Mouse (Mus musculus): Measurements from ENCODE around the gene Nkx6-2. TPM values are rescaled to one million over a fixed set of nuclear protein-coding genes. Genes with fewer than 3 reads are reported as not detected.

Nkx6-2 gene
- polyA plus RNA-seq, 2 experiments, result 0.08 to 0.14 TPM

- peaks cover 37% of the 10 kb centered on the region for H3K36me3 ChIP-seq (ENCODE audit: control insufficient read depth, insufficient read depth, low read length)
- WGBS, result 95% methylated on average over 2 of the region's 2 CpGs
- no peak overlapping the region for H3K9ac ChIP-seq (ENCODE audit: low read depth, low read length, severe bottlenecking)
- no peaks in the 10 kb centered on the region for H3K9me3 ChIP-seq (ENCODE audit: control insufficient read depth, low read length)
- no peak for TF ChIP-seq POLR2A (IDR thresholded peaks at IDR 0.05; ENCODE audit: borderline replicate concordance, extremely low read depth, insufficient read depth, insufficient read length)
- DNase-seq (ENCODE audit: low spot score) (no peak), ATAC-seq (ENCODE audit: low FRiP score, low read depth) (no peak)
- H3K4me3 ChIP-seq (replicated peaks; ENCODE audit: low read length), result no peak overlapping the region
- H3K27ac ChIP-seq (replicated peaks; ENCODE audit: low read depth, low read length), result no peak overlapping the region
- no peaks in the 10 kb centered on the region for H3K4me1 ChIP-seq (ENCODE audit: control insufficient read depth, insufficient read depth, low read length)
- H3K27me3 ChIP-seq (ENCODE audit: control insufficient read depth, insufficient read depth, low read length), result no peaks in the 10 kb centered on the region
- H3K4me2 ChIP-seq (replicated peaks; ENCODE audit: low read depth, low read length, severe bottlenecking), result no peak overlapping the region
Observed at GRCm38 (mm10) chr7:139536831-139537230, 45.8 kb downstream of the Nkx6-2 start.

GRCm38 (mm10) chr7:139536331-139536730 is 46.3 kb downstream of the Nkx6-2 start:
- DNase-seq (ENCODE audit: low spot score) (no peak), ATAC-seq (ENCODE audit: low FRiP score, low read depth) (no peak)
- Histone ChIP-seq H3K4me1 (ENCODE audit: control insufficient read depth, insufficient read depth, low read length) (no peaks in the 10 kb centered on the region), H3K9ac (ENCODE audit: low read depth, low read length, severe bottlenecking) (no peak overlapping the region), H3K27me3 (ENCODE audit: control insufficient read depth, insufficient read depth, low read length) (no peaks in the 10 kb centered on the region), H3K36me3 (ENCODE audit: control insufficient read depth, insufficient read depth, low read length) (peaks cover 37% of the 10 kb centered on the region), H3K4me3 (replicated peaks; ENCODE audit: low read length) (no peak overlapping the region), H3K9me3 (ENCODE audit: control insufficient read depth, low read length) (no peaks in the 10 kb centered on the region), H3K27ac (replicated peaks; ENCODE audit: low read depth, low read length) (no peak overlapping the region), H3K4me2 (replicated peaks; ENCODE audit: low read depth, low read length, severe bottlenecking) (no peak overlapping the region)
- 56% methylated on average over 5 of the region's 5 CpGs for WGBS
- no peak for TF ChIP-seq POLR2A (IDR thresholded peaks at IDR 0.05; ENCODE audit: borderline replicate concordance, extremely low read depth, insufficient read depth, insufficient read length)

GRCm38 (mm10) chr7:139531428-139531801 is 51.2 kb downstream of the Nkx6-2 start:
- H3K4me3 ChIP-seq (replicated peaks; ENCODE audit: low read length), result no peak overlapping the region
- TF ChIP-seq POLR2A (IDR thresholded peaks at IDR 0.05; ENCODE audit: borderline replicate concordance, extremely low read depth, insufficient read depth, insufficient read length), result no peak
- ATAC-seq (ENCODE audit: low FRiP score, low read depth) (no peak), DNase-seq (ENCODE audit: low spot score) (no peak)
- no peak overlapping the region for H3K9ac ChIP-seq (ENCODE audit: low read depth, low read length, severe bottlenecking)
- H3K36me3 ChIP-seq (ENCODE audit: control insufficient read depth, insufficient read depth, low read length), result peaks cover 40% of the 10 kb centered on the region
- no peaks in the 10 kb centered on the region for H3K4me1 ChIP-seq (ENCODE audit: control insufficient read depth, insufficient read depth, low read length)
- no peak overlapping the region for H3K27ac ChIP-seq (replicated peaks; ENCODE audit: low read depth, low read length)
- no peaks in the 10 kb centered on the region for H3K27me3 ChIP-seq (ENCODE audit: control insufficient read depth, insufficient read depth, low read length)
- 69% methylated on average over 4 of the region's 4 CpGs for WGBS
- no peak overlapping the region for H3K4me2 ChIP-seq (replicated peaks; ENCODE audit: low read depth, low read length, severe bottlenecking)
- H3K9me3 ChIP-seq (ENCODE audit: control insufficient read depth, low read length), result no peaks in the 10 kb centered on the region

GRCm38 (mm10) chr7:139530591-139531427 is 51.8 kb downstream of the Nkx6-2 start:
- no peak overlapping the region for H3K9ac ChIP-seq (ENCODE audit: low read depth, low read length, severe bottlenecking)
- peaks cover 43% of the 10 kb centered on the region for H3K36me3 ChIP-seq (ENCODE audit: control insufficient read depth, insufficient read depth, low read length)
- H3K9me3 ChIP-seq (ENCODE audit: control insufficient read depth, low read length), result no peaks in the 10 kb centered on the region
- H3K4me2 ChIP-seq (replicated peaks; ENCODE audit: low read depth, low read length, severe bottlenecking), result no peak overlapping the region
- no peaks in the 10 kb centered on the region for H3K27me3 ChIP-seq (ENCODE audit: control insufficient read depth, insufficient read depth, low read length)
- DNase-seq (ENCODE audit: low spot score) (no peak), ATAC-seq (ENCODE audit: low FRiP score, low read depth) (no peak)
- no peaks in the 10 kb centered on the region for H3K4me1 ChIP-seq (ENCODE audit: control insufficient read depth, insufficient read depth, low read length)
- no peak overlapping the region for H3K27ac ChIP-seq (replicated peaks; ENCODE audit: low read depth, low read length)
- TF ChIP-seq POLR2A (IDR thresholded peaks at IDR 0.05; ENCODE audit: borderline replicate concordance, extremely low read depth, insufficient read depth, insufficient read length), result no peak
- H3K4me3 ChIP-seq (replicated peaks; ENCODE audit: low read length), result no peak overlapping the region
- 45% methylated on average over 16 of the region's 16 CpGs for WGBS

Other genes starting within 250 kb of the Nkx6-2 start
- 29.0 and 29.9 TPM in 2 replicates for gene Inpp5a, start 193.7 kb downstream of the Nkx6-2 start, polyA plus RNA-seq (2012; rRNA removed)
- 39.5 and 39.7 TPM in 2 replicates for gene Inpp5a, start 193.7 kb downstream of the Nkx6-2 start, polyA plus RNA-seq (2014; fragmentation: Nextera tagmentation; extraction: Ambion mirVana)
- gene Cfap46, start 101.0 kb upstream of the Nkx6-2 start, polyA plus RNA-seq (2012; rRNA removed), result 0.31 and 0.44 TPM in 2 replicates
- 0.17 and 0.19 TPM in 2 replicates for gene Cfap46, start 101.0 kb upstream of the Nkx6-2 start, polyA plus RNA-seq (2014; fragmentation: Nextera tagmentation; extraction: Ambion mirVana)

Data from limb, embryonic 14.5 days (tissue).